Comparison of ENCODE assay signal across 9 mouse cellular contexts in the genomic region with DNA sequence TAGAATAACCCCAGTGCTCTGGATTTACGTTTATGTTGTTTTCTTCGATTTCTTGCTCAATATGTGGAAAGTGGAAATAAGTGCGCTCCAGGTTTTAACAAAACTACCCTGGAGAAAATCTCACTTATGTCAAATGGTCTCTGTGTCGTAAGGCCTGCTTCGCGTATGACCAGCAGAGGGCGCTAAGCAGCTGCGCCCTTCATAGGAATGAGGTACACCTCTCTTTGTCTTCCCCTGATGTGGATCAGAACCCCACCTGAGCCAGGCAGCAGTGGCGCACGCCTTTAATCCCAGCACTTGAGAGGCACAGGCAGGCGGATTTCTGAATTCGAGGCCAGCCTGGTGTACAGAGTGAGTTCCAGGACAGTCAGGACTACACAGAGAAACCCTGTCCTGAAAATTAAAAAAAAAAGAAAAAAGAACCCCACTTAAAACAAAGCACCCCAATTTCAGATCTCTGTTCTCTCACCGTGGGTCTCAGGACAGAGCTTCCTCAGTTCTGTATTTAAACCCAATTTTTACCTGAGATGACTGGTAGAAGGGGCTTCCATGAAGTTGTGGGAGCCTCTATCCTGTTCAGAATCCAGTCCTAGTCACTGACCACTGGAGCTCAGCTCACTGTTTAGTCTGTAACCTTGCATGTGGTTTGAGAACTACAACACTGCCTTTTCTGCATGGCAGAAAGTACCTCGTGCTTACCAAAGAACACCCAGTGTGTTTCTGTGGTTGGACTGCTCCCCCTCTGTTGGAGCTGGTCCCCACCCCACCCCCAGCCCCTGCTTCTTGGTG. TPM values are rescaled to one million over a fixed set of nuclear protein-coding genes. Genes with fewer than 3 reads are reported as not detected.
DNase-seq lines count a peak whose midpoint lies in the region; ATAC-seq and TF ChIP-seq lines count a peak whose summit lies in the region.
"Had no signal": no experiment of that assay in that cellular context is flagged by ENCODE, and none has a peak within 500 bp of the region (broad histone marks: within the 10 kb centered on the region; RNA-seq: fewer than 3 reads in every experiment).

No protein-coding gene starts in this region.

- peak; percentile 14 for DNase-seq in gastrocnemius, adult 18-20 months (ENCODE audit: low spot score)
- no peak for DNase-seq in gastrocnemius, postnatal 25 days
- peak; percentile 56 for DNase-seq in adrenal gland, postnatal 14 days
- peak; percentile 11 to 26 for DNase-seq in layer of hippocampus, postnatal 36 days
- DNase-seq in stomach, postnatal 0 days (ENCODE audit: low spot score) = peak; percentile 62

- ATAC-seq in embryonic facial prominence, embryonic 15.5 days (ENCODE audit: insufficient number of reproducible peaks, low FRiP score, low TSS enrichment, low read depth) = no peak
- ATAC-seq in hindbrain, embryonic 13.5 days (ENCODE audit: low FRiP score) = peak; percentile 87
- peak; percentile 92 for ATAC-seq in midbrain, embryonic 12.5 days (ENCODE audit: low FRiP score, low read depth)
- ATAC-seq in stomach, postnatal 0 days (ENCODE audit: low FRiP score, low TSS enrichment) = no peak; the same call in 1 of the 2 replicates

- H3K4me1 ChIP-seq in embryonic facial prominence, embryonic 15.5 days = no peaks in the 10 kb centered on the region
- H3K4me1 ChIP-seq in hindbrain, embryonic 13.5 days (replicated peaks) = 0 out of 2 replicates have a peak, but pooled peaks cover 2% of the 10 kb centered on the region
- no peaks in the 10 kb centered on the region for H3K4me1 ChIP-seq in midbrain, embryonic 12.5 days
- no peaks in the 10 kb centered on the region for H3K4me1 ChIP-seq in stomach, postnatal 0 days (replicated peaks; ENCODE audit: control insufficient read depth, insufficient read depth)

- no peaks in the 10 kb centered on the region for H3K27me3 ChIP-seq in embryonic facial prominence, embryonic 15.5 days
- no peaks in the 10 kb centered on the region for H3K27me3 ChIP-seq in hindbrain, embryonic 13.5 days
- H3K27me3 ChIP-seq in midbrain, embryonic 12.5 days = no peaks in the 10 kb centered on the region
- no peaks in the 10 kb centered on the region for H3K27me3 ChIP-seq in stomach, postnatal 0 days (ENCODE audit: control insufficient read depth, insufficient read depth, low read length)

- H3K9me3 ChIP-seq in embryonic facial prominence, embryonic 15.5 days (replicated peaks) = no peaks in the 10 kb centered on the region
- H3K9me3 ChIP-seq in hindbrain, embryonic 13.5 days = no peaks in the 10 kb centered on the region
- H3K9me3 ChIP-seq in midbrain, embryonic 12.5 days = no peaks in the 10 kb centered on the region
- H3K9me3 ChIP-seq in stomach, postnatal 0 days (ENCODE audit: control insufficient read depth, low read length) = no peaks in the 10 kb centered on the region

- no peak overlapping the region for H3K4me3 ChIP-seq in embryonic facial prominence, embryonic 15.5 days (replicated peaks)
- H3K4me3 ChIP-seq in hindbrain, embryonic 13.5 days = no peak overlapping the region
- H3K4me3 ChIP-seq in midbrain, embryonic 12.5 days = no peak overlapping the region
- no peak overlapping the region for H3K4me3 ChIP-seq in stomach, postnatal 0 days (ENCODE audit: low read depth, low read length)

- 0 out of 2 replicates have a peak overlapping the region, but pooled peaks have one; percentile 25 for H3K4me2 ChIP-seq in embryonic facial prominence, embryonic 15.5 days (replicated peaks)
- H3K4me2 ChIP-seq in hindbrain, embryonic 13.5 days = peak overlapping the region; percentile 44
- peak overlapping the region; percentile 35 for H3K4me2 ChIP-seq in midbrain, embryonic 12.5 days (replicated peaks)
- H3K4me2 ChIP-seq in stomach, postnatal 0 days (replicated peaks; ENCODE audit: low read depth) = no peak overlapping the region

- TF ChIP-seq EP300 in stomach, postnatal 0 days (optimal IDR thresholded peaks at IDR 0.05) = no peak

- 22% methylated on average over 14 of the region's 14 CpGs for WGBS in embryonic facial prominence, embryonic 15.5 days
- 27% methylated on average over 14 of the region's 14 CpGs for WGBS in hindbrain, embryonic 13.5 days
- WGBS in midbrain, embryonic 12.5 days = 23% methylated on average over 14 of the region's 14 CpGs
- 21% methylated on average over 14 of the region's 14 CpGs for WGBS in stomach, postnatal 0 days

- peak; percentile 94 for TF ChIP-seq CTCF in stomach, postnatal 0 days (IDR thresholded peaks at IDR 0.05; ENCODE audit: low read depth)

- H3K36me3 ChIP-seq in embryonic facial prominence, embryonic 15.5 days = no peaks in the 10 kb centered on the region
- H3K36me3 ChIP-seq in hindbrain, embryonic 13.5 days = no peaks in the 10 kb centered on the region
- no peaks in the 10 kb centered on the region for H3K36me3 ChIP-seq in midbrain, embryonic 12.5 days
- no peaks in the 10 kb centered on the region for H3K36me3 ChIP-seq in stomach, postnatal 0 days (ENCODE audit: control insufficient read depth, insufficient read depth, low read length)

- no peak overlapping the region for H3K9ac ChIP-seq in embryonic facial prominence, embryonic 15.5 days
- no peak overlapping the region for H3K9ac ChIP-seq in hindbrain, embryonic 13.5 days
- H3K9ac ChIP-seq in midbrain, embryonic 12.5 days (replicated peaks) = no peak overlapping the region
- H3K9ac ChIP-seq in stomach, postnatal 0 days (ENCODE audit: low read length) = no peak overlapping the region

- no peak overlapping the region for H3K27ac ChIP-seq in embryonic facial prominence, embryonic 15.5 days (replicated peaks)
- H3K27ac ChIP-seq in hindbrain, embryonic 13.5 days = no peak overlapping the region
- H3K27ac ChIP-seq in midbrain, embryonic 12.5 days (replicated peaks) = no peak overlapping the region
- H3K27ac ChIP-seq in stomach, postnatal 0 days (replicated peaks) = no peak overlapping the region
- H3K27ac ChIP-seq: macrophage had no signal

RNA-seq across cellular contexts. Expression of a gene that starts 33.3 kb away (rescaled TPM):
- under 1 TPM; 0.11 to 0.17 TPM for total RNA-seq in gastrocnemius, adult 18-20 months (2021)
- under 1 TPM in 1 of 2 experiments, not detected in 1; 0.29 TPM for total RNA-seq in gastrocnemius, postnatal 25 days (2021)
- 0.11 and 0.38 TPM in 2 replicates for total RNA-seq in adrenal gland, postnatal 14 days (2021)
- polyA plus RNA-seq in embryonic facial prominence, embryonic 15.5 days (2015; fragmentation: Nextera tagmentation; extraction: Ambion mirVana) = 6.4 and 9.0 TPM in 2 replicates
- 0.12 and 0.17 TPM in 2 replicates for polyA plus RNA-seq in hindbrain, embryonic 13.5 days (2015; fragmentation: Nextera tagmentation; extraction: Ambion mirVana)
- 1 to 10 TPM; 1.3 to 1.4 TPM for total RNA-seq in layer of hippocampus, postnatal 36 days (2021)
- polyA plus RNA-seq in midbrain, embryonic 12.5 days (2016; fragmentation: Nextera tagmentation; extraction: Ambion mirVana) = 0.08 TPM in 1 of 2 replicates, not detected in the other
- 13.9 and 15.2 TPM in 2 replicates for polyA plus RNA-seq in stomach, postnatal 0 days (2015; fragmentation: Nextera tagmentation; extraction: Ambion mirVana)
- polyA plus RNA-seq: macrophage had no signal

RNA-seq across cellular contexts. Expression of a gene that starts 47.6 kb away (rescaled TPM):
- not detected for total RNA-seq in gastrocnemius, adult 18-20 months (2021)
- not detected for total RNA-seq in gastrocnemius, postnatal 25 days (2021)
- not detected in 2 replicates for total RNA-seq in adrenal gland, postnatal 14 days (2021)
- polyA plus RNA-seq in embryonic facial prominence, embryonic 15.5 days (2015; fragmentation: Nextera tagmentation; extraction: Ambion mirVana) = not detected in 2 replicates
- not detected in 2 replicates for polyA plus RNA-seq in hindbrain, embryonic 13.5 days (2015; fragmentation: Nextera tagmentation; extraction: Ambion mirVana)
- not detected for total RNA-seq in layer of hippocampus, postnatal 36 days (2021)
- polyA plus RNA-seq in midbrain, embryonic 12.5 days (2016; fragmentation: Nextera tagmentation; extraction: Ambion mirVana) = 0.18 TPM in 1 of 2 replicates, not detected in the other
- polyA plus RNA-seq in stomach, postnatal 0 days (2015; fragmentation: Nextera tagmentation; extraction: Ambion mirVana) = not detected in 2 replicates
- polyA plus RNA-seq: macrophage had no signal

Comparison
In these comparisons a context has a peak if more than half of its experiments do, and no peak if none do; other contexts are left out.
1. ATAC-seq: peak in hindbrain, embryonic 13.5 days (single experiment) and midbrain, embryonic 12.5 days (single experiment); none in embryonic facial prominence, embryonic 15.5 days (single experiment) and stomach, postnatal 0 days (single experiment).